Mouse (Mus musculus) forebrain, postnatal 0 days (tissue): ENCODE measurements around the gene Adssl1. TPM values are rescaled to one million over a fixed set of nuclear protein-coding genes. Genes with fewer than 3 reads are reported as not detected.

Experiments
- ATAC-seq: fragments of 200-750 bp; cut with Nextera tagmentation; 2 replicates; pipeline ENCODE4 v1.8.0; 2017; ENCODE audit warnings: mild to moderate bottlenecking, moderate library complexity
- DNase-seq: peaks from one replicate; pipeline ENCODE4 v3.0.0-alpha.2; 2015
- H3K27ac ChIP-seq: fragments of 300-500 bp; sonication (generic); 2 replicates; pipeline ENCODE4 v1.5.1; 2014; ENCODE audit warnings: low read depth, mild to moderate bottlenecking, antibody characterized with exemption, low read length, moderate library complexity, mixed read lengths
- H3K27me3 ChIP-seq: fragments of 300-500 bp; sonication (generic); 2 replicates; pipeline ENCODE4 v1.6.1; 2014; ENCODE audit warnings: mild to moderate bottlenecking, low read length, mixed read lengths; ENCODE audit not compliant: insufficient read depth
- H3K36me3 ChIP-seq: fragments of 300-500 bp; sonication (generic); 2 replicates; pipeline ENCODE4 v1.6.1; 2014; ENCODE audit warnings: mild to moderate bottlenecking, moderate library complexity; ENCODE audit not compliant: insufficient read depth
- H3K4me1 ChIP-seq: fragments of 300-500 bp; sonication (generic); 2 replicates; pipeline ENCODE4 v1.6.1; 2014; ENCODE audit warnings: antibody characterized with exemption; ENCODE audit not compliant: insufficient read depth
- H3K4me2 ChIP-seq: fragments of 300-500 bp; sonication (generic); 2 replicates; pipeline ENCODE4 v1.6.1; 2014; ENCODE audit warnings: low read depth, mild to moderate bottlenecking, moderate library complexity
- H3K4me3 ChIP-seq: fragments of 300-500 bp; sonication (generic); 2 replicates; pipeline ENCODE4 v1.5.1; 2014; ENCODE audit warnings: low read depth, low read length, mixed read lengths
- H3K9ac ChIP-seq: fragments of 300-500 bp; sonication (generic); 2 replicates; pipeline ENCODE4 v1.6.1; 2014; ENCODE audit warnings: mild to moderate bottlenecking
- H3K9me3 ChIP-seq: fragments of 300-500 bp; sonication (generic); 2 replicates; pipeline ENCODE4 v1.6.1; 2016; ENCODE audit warnings: low read length
- CTCF ChIP-seq: sonication (generic); IDR thresholded peaks from 2 replicates; pipeline ENCODE4 v1.5.1; 2016; ENCODE audit warnings: antibody characterized with exemption, control low read depth, low read depth
- WGBS: fragments of 180-500 bp; shearing (Covaris S2); extraction: QIAGEN DNeasy Blood & Tissue Kit; methylation state at CpG from one replicate; pipeline ENCODE4 v1.1.7; 2014; 5-methylcytosine and 5-hydroxymethylcytosine counted together
- polyA plus RNA-seq: library from polyadenylated mRNA; unstranded; fragments of >200 nt; fragmentation: Nextera tagmentation; extraction: Ambion mirVana; gene quantifications from 2 replicates; pipeline ENCODE4 v1.2.1, GENCODE M21; 2015
- total RNA-seq: library from RNA; depleted of rRNA; stranded (reverse); fragments of >200 nt; gene quantifications from 2 replicates; pipeline ENCODE4 v1.2.3, GENCODE M21; 2014

Gene Adssl1
- total and polyA plus RNA-seq, 2 experiments from 2014 or later = 1.8 to 4.7 TPM

GRCm38 (mm10) chr12:112628928-112629721 lies 9.3 kb downstream of the Adssl1 start:
- 34% methylated on average over 19 of the region's 19 CpGs for WGBS

GRCm38 (mm10) chr12:112630029-112630428 lies 10.2 kb downstream of the Adssl1 start:
- H3K9ac ChIP-seq = no peak overlapping the region
- H3K4me3 ChIP-seq = no peak overlapping the region
- H3K27ac ChIP-seq = no peak overlapping the region
- no peak overlapping the region for H3K4me2 ChIP-seq
- DNase-seq = no peak
- no peak for TF ChIP-seq CTCF
- no peaks in the 10 kb centered on the region for H3K27me3 ChIP-seq
- no peaks in the 10 kb centered on the region for H3K9me3 ChIP-seq
- no peaks in the 10 kb centered on the region for H3K36me3 ChIP-seq
- H3K4me1 ChIP-seq = no peaks in the 10 kb centered on the region
- ATAC-seq = no peak
- 94% methylated on average over 12 of the region's 12 CpGs for WGBS

More at GRCm38 (mm10) chr12:112628928-112629721, 9.3 kb downstream of the Adssl1 start:
- Histone ChIP-seq H3K9me3 (no peaks in the 10 kb centered on the region), H3K4me3 (peak overlapping the region; percentile 20), H3K4me2 (peak overlapping the region; percentile 45), H3K9ac (peak overlapping the region; percentile 29), H3K4me1 (no peaks in the 10 kb centered on the region), H3K27me3 (no peaks in the 10 kb centered on the region), H3K36me3 (no peaks in the 10 kb centered on the region), H3K27ac (0 out of 2 replicates have a peak overlapping the region, but pooled peaks have one; percentile 21)
- TF ChIP-seq CTCF = no peak
- ATAC-seq = peak; percentile 92
- DNase-seq = peak; percentile 76

GRCm38 (mm10) chr12:112630796-112631195 lies 11.0 kb downstream of the Adssl1 start:
- TF ChIP-seq CTCF = no peak
- Histone ChIP-seq H3K4me3 (no peak overlapping the region), H3K27me3 (no peaks in the 10 kb centered on the region), H3K4me1 (no peaks in the 10 kb centered on the region), H3K9ac (no peak overlapping the region), H3K9me3 (no peaks in the 10 kb centered on the region), H3K27ac (no peak overlapping the region), H3K36me3 (no peaks in the 10 kb centered on the region), H3K4me2 (no peak overlapping the region)
- DNase-seq = no peak
- no peak for ATAC-seq
- 86% methylated on average over 5 of the region's 5 CpGs for WGBS

- DNase-seq = no peak
- H3K4me2 ChIP-seq = no peak overlapping the region
- H3K27ac ChIP-seq = no peak overlapping the region
- WGBS = 79% methylated on average over 1 of the region's 1 CpGs
- H3K36me3 ChIP-seq = no peaks in the 10 kb centered on the region
- no peaks in the 10 kb centered on the region for H3K4me1 ChIP-seq
- no peaks in the 10 kb centered on the region for H3K27me3 ChIP-seq
- no peaks in the 10 kb centered on the region for H3K9me3 ChIP-seq
- H3K4me3 ChIP-seq = no peak overlapping the region
- TF ChIP-seq CTCF = no peak
- ATAC-seq = no peak
- no peak overlapping the region for H3K9ac ChIP-seq
Measured at GRCm38 (mm10) chr12:112631472-112631871, 11.6 kb downstream of the Adssl1 start.

GRCm38 (mm10) chr12:112632084-112632777 lies 12.4 kb downstream of the Adssl1 start:
- no peak overlapping the region for H3K4me3 ChIP-seq
- no peak overlapping the region for H3K4me2 ChIP-seq
- DNase-seq (no peak), ATAC-seq (no peak)
- no peak for TF ChIP-seq CTCF
- no peak overlapping the region for H3K9ac ChIP-seq
- no peaks in the 10 kb centered on the region for H3K4me1 ChIP-seq
- no peak overlapping the region for H3K27ac ChIP-seq
- no peaks in the 10 kb centered on the region for H3K36me3 ChIP-seq
- WGBS = 77% methylated on average over 11 of the region's 11 CpGs
- H3K9me3 ChIP-seq = no peaks in the 10 kb centered on the region
- H3K27me3 ChIP-seq = no peaks in the 10 kb centered on the region

- Histone ChIP-seq H3K9me3 (no peaks in the 10 kb centered on the region), H3K36me3 (no peaks in the 10 kb centered on the region), H3K4me3 (no peak overlapping the region), H3K4me2 (no peak overlapping the region), H3K9ac (no peak overlapping the region), H3K27ac (no peak overlapping the region), H3K27me3 (no peaks in the 10 kb centered on the region), H3K4me1 (no peaks in the 10 kb centered on the region)
- DNase-seq (no peak), ATAC-seq (no peak)
- 83% methylated on average over 5 of the region's 5 CpGs for WGBS
- TF ChIP-seq CTCF = no peak
Measured at GRCm38 (mm10) chr12:112632907-112633306, 13.1 kb downstream of the Adssl1 start.

GRCm38 (mm10) chr12:112633686-112634085 lies 13.8 kb downstream of the Adssl1 start:
- Histone ChIP-seq H3K27ac (no peak overlapping the region), H3K9me3 (no peaks in the 10 kb centered on the region), H3K36me3 (no peaks in the 10 kb centered on the region), H3K4me1 (no peaks in the 10 kb centered on the region), H3K27me3 (no peaks in the 10 kb centered on the region), H3K4me2 (no peak overlapping the region), H3K9ac (no peak overlapping the region), H3K4me3 (no peak overlapping the region)
- ATAC-seq = no peak
- 77% methylated on average over 9 of the region's 9 CpGs for WGBS
- TF ChIP-seq CTCF = no peak
- no peak for DNase-seq
